Mouse (Mus musculus) stomach, postnatal 0 days (tissue): ENCODE data around the gene Mblac1. TPM values are rescaled to one million over a fixed set of nuclear protein-coding genes. Genes with fewer than 3 reads are reported as not detected.
"Not testable (repeated sequence)": the region's sequence is repeated elsewhere in the genome, so short reads cannot be mapped to it uniquely, and the experiment has no call there.

Source experiments
- ATAC-seq: fragments of 200-750 bp; cut with Nextera tagmentation; 2 replicates; pipeline ENCODE4 v1.8.0; 2017; ENCODE audit not compliant: low FRiP score, low TSS enrichment
- DNase-seq: peaks from one replicate; pipeline ENCODE4 v3.0.0-alpha.2; 2016; ENCODE audit warnings: low spot score
- H3K27ac ChIP-seq: fragments of 300-500 bp; sonication (generic); replicated peaks from 2 replicates; pipeline ENCODE4 v1.5.1; 2014; ENCODE audit warnings: mild to moderate bottlenecking, control low read depth
- H3K27me3 ChIP-seq: fragments of 300-500 bp; sonication (generic); 2 replicates; pipeline ENCODE4 v1.6.1; 2014; ENCODE audit warnings: low read length; ENCODE audit not compliant: control insufficient read depth, insufficient read depth
- H3K36me3 ChIP-seq: fragments of 300-500 bp; sonication (generic); 2 replicates; pipeline ENCODE4 v1.6.1; 2014; ENCODE audit warnings: low read length, mixed read lengths; ENCODE audit not compliant: control insufficient read depth, insufficient read depth
- H3K4me1 ChIP-seq: fragments of 300-500 bp; sonication (generic); replicated peaks from 2 replicates; pipeline ENCODE4 v1.6.1; 2014; ENCODE audit warnings: antibody characterized with exemption; ENCODE audit not compliant: control insufficient read depth, insufficient read depth
- H3K4me2 ChIP-seq: fragments of 300-500 bp; sonication (generic); replicated peaks from 2 replicates; pipeline ENCODE4 v1.6.1; 2014; ENCODE audit warnings: low read depth, mild to moderate bottlenecking, control low read depth, moderate library complexity
- H3K4me3 ChIP-seq: fragments of 300-500 bp; sonication (generic); 2 replicates; pipeline ENCODE4 v1.5.1; 2014; ENCODE audit warnings: low read depth, low read length, control low read depth
- H3K9ac ChIP-seq: fragments of 300-500 bp; sonication (generic); 2 replicates; pipeline ENCODE4 v1.6.1; 2014; ENCODE audit warnings: mild to moderate bottlenecking, low read length, control low read depth, mixed read lengths
- H3K9me3 ChIP-seq: fragments of 300-500 bp; sonication (generic); 2 replicates; pipeline ENCODE4 v1.6.1; 2016; ENCODE audit warnings: low read length; ENCODE audit not compliant: control insufficient read depth
- CTCF ChIP-seq: IDR thresholded peaks from 2 replicates; pipeline ENCODE4 v1.5.1; 2016; ENCODE audit warnings: antibody characterized with exemption, low read depth, mild to moderate bottlenecking, moderate library complexity
- EP300 ChIP-seq: optimal IDR thresholded peaks from 2 replicates; pipeline ENCODE3; 2016; ENCODE audit warnings: antibody characterized with exemption
- WGBS: fragments of 180-500 bp; shearing (Covaris S2); extraction: QIAGEN DNeasy Blood & Tissue Kit; methylation state at CpG from one replicate; pipeline ENCODE4 v1.1.7; 2014; 5-methylcytosine and 5-hydroxymethylcytosine counted together
- polyA plus RNA-seq: library from polyadenylated mRNA; unstranded; fragments of >200 nt; fragmentation: Nextera tagmentation; extraction: Ambion mirVana; gene quantifications from 2 replicates; pipeline ENCODE4 v1.2.1, GENCODE M21; 2015

Gene Mblac1
- polyA plus RNA-seq, 1 experiment from 2014 or later = 7.0 TPM

DNA sequence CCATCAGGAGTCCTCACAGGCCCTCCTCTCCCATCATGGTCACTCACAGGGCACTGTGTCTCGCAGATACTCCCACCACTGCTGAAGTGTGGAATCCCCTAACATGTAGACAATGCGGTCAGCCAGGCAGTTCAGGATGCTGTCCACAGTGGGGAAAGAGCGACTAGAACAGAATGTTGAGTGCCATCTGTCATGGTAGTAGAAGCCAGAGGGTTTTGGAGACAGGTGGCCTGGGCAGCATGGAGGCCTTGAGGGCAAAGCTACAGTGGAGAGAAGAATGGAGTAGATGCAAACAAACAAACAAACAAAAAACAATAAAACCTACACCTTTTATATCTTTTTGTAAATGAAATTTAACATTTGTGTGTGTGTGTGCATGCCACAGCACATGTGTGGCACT lies 8.0 kb downstream of the Mblac1 start:
- H3K36me3 ChIP-seq = no peaks in the 10 kb centered on the region
- 90% methylated on average over 3 of the region's 3 CpGs for WGBS
- H3K4me1 ChIP-seq = no peaks in the 10 kb centered on the region
- H3K9ac ChIP-seq = no peak overlapping the region
- H3K27ac ChIP-seq = no peak overlapping the region
- ATAC-seq = no peak
- H3K9me3 ChIP-seq = no peaks in the 10 kb centered on the region
- no peak for DNase-seq
- TF ChIP-seq CTCF = no peak
- no peak for TF ChIP-seq EP300
- H3K4me3 ChIP-seq = no peak overlapping the region
- no peaks in the 10 kb centered on the region for H3K27me3 ChIP-seq
- H3K4me2 ChIP-seq = no peak overlapping the region

DNA sequence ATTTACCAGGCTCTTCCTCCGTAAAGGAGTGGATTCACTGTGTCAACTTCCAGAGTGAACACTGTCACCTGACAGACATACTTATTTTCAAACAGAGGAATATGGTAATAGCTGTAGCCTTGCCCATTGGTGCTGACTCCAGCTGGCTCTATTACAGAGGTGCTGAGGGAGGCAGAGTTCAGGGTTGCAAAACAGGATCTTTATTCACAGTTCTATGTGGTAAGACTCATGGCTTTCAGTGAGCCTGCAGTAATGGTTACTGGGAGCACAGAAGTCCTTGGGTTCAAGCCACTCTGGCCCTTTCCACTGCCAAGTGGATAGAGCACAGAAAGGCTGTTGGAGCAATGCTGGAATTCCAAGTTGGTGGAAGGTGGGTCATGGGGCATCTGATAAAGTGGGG lies 13.1 kb downstream of the Mblac1 start:
- no peak for TF ChIP-seq EP300
- no peak for TF ChIP-seq CTCF
- no peak overlapping the region for H3K9ac ChIP-seq

DNA sequence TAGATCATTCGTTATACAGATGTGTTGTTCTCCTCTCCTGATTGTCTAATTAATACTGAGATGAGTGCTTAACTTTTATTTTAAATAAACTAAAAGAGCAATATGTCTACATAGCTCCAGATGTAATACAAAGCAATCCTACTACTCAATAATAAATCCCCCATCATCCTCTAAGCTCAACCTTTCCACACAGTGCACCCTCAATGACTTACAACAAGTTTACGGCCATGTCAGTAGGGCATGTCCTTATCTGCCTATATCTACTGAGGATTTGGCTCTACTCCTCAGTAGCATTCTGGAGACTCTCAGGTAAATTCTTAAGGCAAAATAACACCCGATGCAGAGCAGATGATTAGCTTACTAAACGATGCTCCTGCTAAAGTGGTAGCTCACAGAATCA lies 13.8 kb downstream of the Mblac1 start:
- 81% methylated on average over 4 of the region's 4 CpGs for WGBS
- no peak overlapping the region for H3K4me3 ChIP-seq
- TF ChIP-seq CTCF = no peak
- TF ChIP-seq EP300 = no peak
- H3K4me1 ChIP-seq = no peaks in the 10 kb centered on the region
- H3K27me3 ChIP-seq = no peaks in the 10 kb centered on the region
- H3K27ac ChIP-seq = no peak overlapping the region
- no peaks in the 10 kb centered on the region for H3K9me3 ChIP-seq
- H3K9ac ChIP-seq = no peak overlapping the region
- ATAC-seq (no peak), DNase-seq (no peak)
- H3K4me2 ChIP-seq = no peak overlapping the region
- no peaks in the 10 kb centered on the region for H3K36me3 ChIP-seq

More for the DNA sequence above, 13.1 kb downstream of the Mblac1 start:
- ATAC-seq = no peak
- no peaks in the 10 kb centered on the region for H3K9me3 ChIP-seq
- H3K4me2 ChIP-seq = no peak overlapping the region
- H3K4me1 ChIP-seq = no peaks in the 10 kb centered on the region
- H3K4me3 ChIP-seq = no peak overlapping the region
- no peak overlapping the region for H3K27ac ChIP-seq
- no peaks in the 10 kb centered on the region for H3K36me3 ChIP-seq
- 63% methylated on average over 1 of the region's 1 CpGs for whole genome bisulfite sequencing
- no peaks in the 10 kb centered on the region for H3K27me3 ChIP-seq
- DNase-seq = no peak

DNA sequence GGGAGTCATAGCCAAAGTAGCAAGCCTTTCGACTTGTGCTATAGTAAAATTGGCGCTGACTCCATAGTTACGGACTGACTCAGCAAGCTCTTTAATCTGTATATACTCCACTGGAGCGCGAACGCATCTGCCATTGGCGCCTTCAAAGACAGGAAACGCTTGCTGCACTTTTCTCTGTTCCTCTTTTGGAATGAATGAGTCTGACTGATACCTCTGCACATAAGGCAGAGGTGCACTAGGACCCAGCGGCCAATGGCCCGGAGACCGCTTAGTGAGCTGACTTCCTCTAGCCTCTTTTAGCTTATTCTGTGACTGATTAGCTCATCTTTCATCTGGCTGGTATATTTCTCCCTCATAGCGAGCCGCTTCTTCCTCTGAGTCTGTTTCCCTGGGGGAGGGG lies 22.5 kb downstream of the Mblac1 start:
- H3K27ac ChIP-seq, H3K9ac ChIP-seq, H3K4me3 ChIP-seq, H3K9me3 ChIP-seq, DNase-seq, ATAC-seq, H3K4me1 ChIP-seq, H3K36me3 ChIP-seq, H3K4me2 ChIP-seq, H3K27me3 ChIP-seq: not testable (repeated sequence)
- 93% methylated on average over 13 of the region's 13 CpGs for WGBS

DNA sequence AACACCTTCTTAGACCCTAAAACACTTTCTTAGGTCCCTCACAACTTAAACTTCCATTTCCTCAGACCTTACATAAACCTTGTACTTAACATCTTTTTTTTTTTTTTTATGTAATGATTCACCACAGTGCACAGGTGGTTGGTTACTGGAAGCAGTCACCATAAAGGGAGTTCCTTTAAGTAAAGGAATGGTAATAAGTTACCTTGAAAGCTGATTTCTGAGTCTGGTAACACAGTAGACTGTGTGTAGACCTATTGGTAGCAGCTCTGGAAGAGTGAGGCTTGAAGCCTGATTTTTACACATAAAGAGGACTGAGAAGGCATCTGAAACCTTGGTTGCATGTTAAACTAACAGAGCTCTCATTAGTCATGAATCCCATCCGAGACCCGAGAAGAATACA lies 25.8 kb downstream of the Mblac1 start:
- ATAC-seq (no peak), DNase-seq (no peak)
- Histone ChIP-seq H3K9ac (no peak overlapping the region), H3K27ac (no peak overlapping the region), H3K9me3 (no peaks in the 10 kb centered on the region), H3K27me3 (no peaks in the 10 kb centered on the region), H3K4me2 (no peak overlapping the region), H3K36me3 (no peaks in the 10 kb centered on the region), H3K4me1 (no peaks in the 10 kb centered on the region), H3K4me3 (no peak overlapping the region)
- TF ChIP-seq EP300 = no peak
- TF ChIP-seq CTCF = no peak
- 18% methylated on average over 2 of the region's 2 CpGs for WGBS

DNA sequence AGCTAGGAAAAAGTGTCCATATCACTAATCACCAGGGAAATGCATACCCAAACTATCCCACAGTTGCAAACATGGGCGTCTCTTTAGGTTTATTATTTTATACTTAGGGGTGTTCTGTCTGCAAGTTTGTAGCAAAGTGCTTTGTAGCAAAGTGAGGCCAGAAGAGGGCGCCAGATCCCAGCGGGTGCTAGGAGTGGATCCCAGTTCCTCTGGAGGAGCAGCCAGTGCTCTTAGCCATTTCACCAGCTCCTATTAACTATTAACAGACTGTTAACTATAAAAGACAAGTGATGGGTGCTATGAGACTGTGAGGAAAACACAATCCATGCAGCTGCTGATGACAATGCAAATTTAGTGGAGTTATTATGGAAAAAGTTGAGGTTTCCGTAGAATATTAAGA lies 28.0 kb downstream of the Mblac1 start:
- peak; percentile 84 for DNase-seq
- ATAC-seq = no peak
- peak; percentile 92 for TF ChIP-seq CTCF
- TF ChIP-seq EP300 = no peak
- Histone ChIP-seq H3K9me3 (no peaks in the 10 kb centered on the region), H3K9ac (no peak overlapping the region), H3K27ac (no peak overlapping the region), H3K4me3 (no peak overlapping the region), H3K4me1 (no peaks in the 10 kb centered on the region), H3K27me3 (no peaks in the 10 kb centered on the region), H3K4me2 (no peak overlapping the region), H3K36me3 (no peaks in the 10 kb centered on the region)
- 20% methylated on average over 4 of the region's 4 CpGs for WGBS
